Mouse (Mus musculus) cerebellum, adult 2 months (tissue): ENCODE measurements around the gene Pitx1. TPM values are rescaled to one million over a fixed set of nuclear protein-coding genes. Genes with fewer than 3 reads are reported as not detected.

ENCODE experiments used
- DNase-seq, 2 experiments: peaks; one replicate each; pipeline ENCODE4 v3.0.0; 2021
- H3K27ac ChIP-seq: fragments of 200-500 bp; 2 replicates; pipeline ENCODE4 v1.5.1; 2012; ENCODE audit warnings: low read length, control low read depth, inconsistent platforms; ENCODE audit not compliant: insufficient read depth
- H3K27me3 ChIP-seq: fragments of 200-500 bp; 2 replicates; pipeline ENCODE4 v1.6.1; 2012; ENCODE audit warnings: inconsistent platforms, mild to moderate bottlenecking, low read length, moderate library complexity; ENCODE audit not compliant: control insufficient read depth, insufficient read depth
- H3K4me1 ChIP-seq: fragments of 200-500 bp; 2 replicates; pipeline ENCODE4 v1.6.1; 2011; ENCODE audit warnings: low read length; ENCODE audit not compliant: control insufficient read depth, insufficient read depth
- H3K4me3 ChIP-seq: fragments of 200-500 bp; replicated peaks from 2 replicates; pipeline ENCODE3; 2011; ENCODE audit warnings: mild to moderate bottlenecking, low read depth, low read length, control low read depth; ENCODE audit not compliant: insufficient read depth
- CTCF ChIP-seq: fragments of 200-500 bp; IDR thresholded peaks from 2 replicates; pipeline ENCODE4 v1.5.1; 2011; ENCODE audit warnings: low read depth, mild to moderate bottlenecking, control low read depth, low read length, moderate library complexity, borderline replicate concordance; ENCODE audit not compliant: insufficient read depth
- POLR2A ChIP-seq: fragments of 200-500 bp; IDR thresholded peaks from 2 replicates; pipeline ENCODE4 v1.6.1; 2011; ENCODE audit warnings: low read length, control low read depth, borderline replicate concordance; ENCODE audit not compliant: insufficient read depth
- WGBS: fragments of 180-500 bp; shearing (Covaris S2); methylation state at CpG from one replicate; pipeline ENCODE4 v1.1.7; 2018; 5-methylcytosine and 5-hydroxymethylcytosine counted together
- polyA plus RNA-seq: library from polyadenylated mRNA; depleted of rRNA; stranded (reverse); fragments of >200 nt; gene quantifications from 2 replicates; pipeline ENCODE4 v1.2.3, GENCODE M21; 2012; rRNA removed

The Pitx1 gene
- 0.03 and 0.05 TPM in 2 replicates for polyA plus RNA-seq

DNA sequence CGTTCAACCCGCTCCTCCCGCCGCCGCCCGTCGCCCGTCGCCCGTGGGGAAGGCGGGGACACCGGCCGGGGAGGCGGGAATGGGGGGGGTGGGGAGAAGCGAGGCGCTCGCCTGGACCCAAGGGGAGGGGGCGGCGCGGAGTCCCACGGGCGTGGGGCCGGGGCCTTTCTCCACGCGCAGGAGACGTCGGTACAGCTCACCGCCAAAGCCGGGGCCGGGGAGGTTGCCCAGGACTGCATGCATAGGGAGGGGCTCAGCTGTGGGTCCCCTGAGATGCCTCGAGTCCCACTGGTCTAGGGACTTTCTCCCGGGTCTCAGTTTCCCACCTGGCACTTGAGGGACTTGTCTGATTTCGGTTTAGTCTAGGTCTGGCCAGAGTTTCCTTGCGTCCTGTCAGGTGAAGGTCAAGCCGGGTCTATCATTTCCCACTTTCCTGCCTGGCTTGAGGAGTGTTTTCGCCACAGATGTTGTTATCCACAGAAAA is at the start of gene Pitx1:
Gene Pitx1 (minus strand): TSS at position 51 of the 484 bp plus-strand sequence.
- TF ChIP-seq CTCF (no peak), POLR2A (no peak)
- no peak within 1 kb of the TSS for H3K4me3 ChIP-seq
- no peak within 1 kb of the TSS for H3K27ac ChIP-seq
- WGBS, result 2% methylated on average over 35 of the region's 36 CpGs
- H3K4me1 ChIP-seq, result no peaks in the 10 kb centered on the region
- DNase-seq, result no peak
- peaks cover 20% of the 10 kb centered on the region; the same call in 1 of the 2 replicates for H3K27me3 ChIP-seq

DNA sequence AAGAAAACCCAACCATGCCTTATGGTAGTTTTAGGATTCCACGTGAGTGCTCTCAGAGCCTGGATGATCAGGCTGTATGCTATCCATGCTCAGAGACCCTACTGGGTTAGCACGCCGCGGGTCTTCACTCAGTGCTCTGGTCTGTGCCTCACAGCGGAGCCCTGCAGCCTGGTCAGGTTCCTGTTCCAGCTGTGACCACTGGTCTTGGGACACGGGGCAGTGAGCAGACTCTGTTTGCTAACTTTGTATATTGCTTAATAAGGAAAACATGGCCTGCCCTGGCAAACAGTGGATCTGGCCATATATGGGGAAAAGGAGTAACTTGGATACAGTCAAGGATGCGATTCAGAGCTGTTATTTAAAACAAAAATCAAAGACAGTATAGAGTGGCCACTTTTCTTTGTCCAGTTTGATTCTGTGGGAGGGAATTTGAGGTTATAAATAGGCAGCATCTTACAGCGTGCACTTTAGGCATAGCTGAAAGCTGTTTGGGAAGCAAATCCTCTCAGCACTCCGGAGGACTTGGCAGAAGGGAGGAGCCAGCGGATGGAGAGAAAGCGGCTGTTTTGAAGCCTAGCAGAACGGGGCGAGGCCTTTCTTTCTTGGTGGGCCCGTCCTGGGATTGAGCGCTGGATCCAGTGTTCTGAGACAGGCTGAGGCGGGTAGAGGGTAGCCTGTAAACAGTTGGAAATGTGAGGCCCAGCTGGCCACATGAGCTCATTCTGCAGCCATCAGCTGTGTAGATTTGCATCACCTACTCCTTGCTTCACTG is 45.6 kb upstream of the Pitx1 start:
- no peak for TF ChIP-seq CTCF
- Histone ChIP-seq H3K27ac (no peak overlapping the region), H3K4me1 (no peaks in the 10 kb centered on the region), H3K27me3 (no peaks in the 10 kb centered on the region), H3K4me3 (no peak overlapping the region)
- 57% methylated on average over 16 of the region's 16 CpGs for WGBS
- no peak for DNase-seq

GRCm38 (mm10) chr13:55878353-55878752 is 42.4 kb upstream of the Pitx1 start:
- DNase-seq, result no peak
- Histone ChIP-seq H3K4me1 (no peaks in the 10 kb centered on the region), H3K27me3 (no peaks in the 10 kb centered on the region), H3K4me3 (no peak overlapping the region), H3K27ac (no peak overlapping the region)
- 85% methylated on average over 4 of the region's 4 CpGs for WGBS
- TF ChIP-seq CTCF (no peak), POLR2A (no peak)

DNA sequence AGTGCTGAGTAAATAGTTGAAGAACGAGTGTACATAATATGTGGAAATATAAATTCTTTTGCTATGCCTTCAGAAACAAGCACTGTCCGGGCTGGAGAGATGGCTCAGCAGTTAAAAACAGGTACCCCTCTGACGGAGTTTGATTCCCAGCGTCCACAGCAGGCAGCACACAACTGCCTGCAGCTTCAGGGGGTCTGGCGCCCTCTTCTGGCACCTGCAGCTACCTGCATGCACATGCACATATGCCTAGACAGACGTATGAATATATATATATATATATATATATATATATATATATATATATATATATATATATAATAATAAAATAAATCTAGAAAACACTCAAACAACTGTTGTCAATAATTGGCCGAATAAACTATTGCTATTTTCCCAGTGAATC is 35.4 kb upstream of the Pitx1 start:
- no peak overlapping the region for H3K4me3 ChIP-seq
- no peak overlapping the region for H3K27ac ChIP-seq
- 78% methylated on average over 7 of the region's 7 CpGs for WGBS
- no peaks in the 10 kb centered on the region for H3K4me1 ChIP-seq
- TF ChIP-seq CTCF (no peak), POLR2A (no peak)
- H3K27me3 ChIP-seq, result no peaks in the 10 kb centered on the region
- DNase-seq, result no peak

DNA sequence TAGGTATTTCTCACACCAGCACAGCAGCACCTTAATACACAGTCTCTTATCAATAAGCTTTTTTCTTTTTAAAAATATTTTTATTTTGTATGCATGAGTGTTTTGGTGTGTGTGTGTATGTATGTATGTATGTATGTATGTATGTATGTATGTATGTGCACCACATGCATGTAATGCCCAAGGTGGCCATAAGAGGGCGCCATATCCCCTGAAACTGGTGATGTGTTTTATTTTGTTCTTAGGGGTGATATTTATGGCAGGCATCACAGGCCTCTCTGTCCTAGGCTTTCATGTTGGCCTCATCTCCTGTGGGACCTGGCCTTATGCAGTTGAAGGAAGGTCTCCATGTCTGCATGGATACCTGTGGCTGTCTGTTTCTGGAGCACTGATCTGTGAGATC is 34.0 kb upstream of the Pitx1 start:
- no peaks in the 10 kb centered on the region for H3K27me3 ChIP-seq

DNA sequence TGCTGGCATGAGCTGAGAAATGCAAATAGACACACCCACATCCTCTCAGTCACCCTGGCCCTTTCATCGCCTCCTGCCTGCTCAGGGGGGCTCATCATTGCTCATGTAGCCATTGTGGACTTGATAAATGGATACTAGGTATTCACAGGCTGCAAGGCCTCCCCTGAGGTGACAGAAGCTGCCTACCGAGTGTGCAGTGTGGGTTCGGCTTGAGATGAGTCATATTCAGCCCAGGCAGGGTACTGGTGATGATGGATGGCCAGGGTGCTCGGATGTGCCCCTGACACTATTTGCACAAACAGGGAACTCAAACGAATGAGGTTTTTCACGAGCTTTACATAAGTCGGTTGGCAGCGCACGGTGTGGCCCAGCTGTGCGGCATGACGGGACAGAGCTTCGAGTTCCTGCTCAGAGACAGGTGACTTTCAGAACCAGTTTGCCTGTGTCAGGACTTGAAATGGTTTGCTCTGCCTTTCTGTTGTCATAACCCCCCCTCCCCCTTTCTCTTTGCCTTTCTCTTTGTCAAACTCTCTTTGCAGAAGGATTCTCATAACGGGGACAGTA is 31.6 kb upstream of the Pitx1 start:
- Histone ChIP-seq H3K27me3 (no peaks in the 10 kb centered on the region), H3K27ac (no peak overlapping the region), H3K4me1 (no peaks in the 10 kb centered on the region), H3K4me3 (no peak overlapping the region)
- no peak for TF ChIP-seq CTCF
- 71% methylated on average over 13 of the region's 13 CpGs for WGBS
- DNase-seq, result no peak

More for the DNA sequence above, 34.0 kb upstream of the Pitx1 start:
- H3K27ac ChIP-seq, result no peak overlapping the region
- H3K4me1 ChIP-seq, result no peaks in the 10 kb centered on the region
- 90% methylated on average over 1 of the region's 1 CpGs for WGBS
- no peak overlapping the region for H3K4me3 ChIP-seq
- TF ChIP-seq POLR2A (no peak), CTCF (peak; percentile 25; the same call in 1 of the 2 replicates)
- DNase-seq, result no peak

GRCm38 (mm10) chr13:55860483-55860882 is 24.5 kb upstream of the Pitx1 start:
- no peak for DNase-seq
- no peak overlapping the region for H3K27ac ChIP-seq
- no peaks in the 10 kb centered on the region for H3K4me1 ChIP-seq
- TF ChIP-seq CTCF (no peak), POLR2A (no peak)
- H3K4me3 ChIP-seq, result no peak overlapping the region
- 44% methylated on average over 10 of the region's 10 CpGs for WGBS
- H3K27me3 ChIP-seq, result no peaks in the 10 kb centered on the region

DNA sequence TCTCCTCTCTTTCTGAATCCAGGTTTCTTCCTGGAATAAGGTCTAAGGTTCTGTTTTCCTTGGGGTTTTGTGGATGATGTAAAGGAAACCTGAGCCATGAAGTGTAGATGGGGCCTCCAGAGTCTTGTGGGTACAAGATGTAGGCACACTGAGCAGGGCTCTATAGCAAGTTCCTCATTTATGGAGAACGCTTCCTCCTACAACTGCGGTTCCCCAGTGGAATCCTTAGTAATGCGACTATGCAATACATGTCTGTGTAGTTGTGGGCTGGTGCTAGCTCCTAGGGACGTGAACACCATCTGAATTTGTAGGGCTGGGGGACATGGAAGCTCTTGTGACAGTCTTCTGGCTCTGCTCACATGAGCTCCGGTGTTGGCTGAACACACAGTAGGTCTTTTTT is 22.5 kb upstream of the Pitx1 start:
- Histone ChIP-seq H3K4me1 (no peaks in the 10 kb centered on the region), H3K4me3 (no peak overlapping the region), H3K27me3 (no peaks in the 10 kb centered on the region), H3K27ac (no peak overlapping the region)
- DNase-seq, result no peak
- TF ChIP-seq POLR2A (no peak), CTCF (no peak)
- 88% methylated on average over 5 of the region's 5 CpGs for WGBS
